Mouse (Mus musculus): ENCODE data around the gene Slc36a4.

DNA sequence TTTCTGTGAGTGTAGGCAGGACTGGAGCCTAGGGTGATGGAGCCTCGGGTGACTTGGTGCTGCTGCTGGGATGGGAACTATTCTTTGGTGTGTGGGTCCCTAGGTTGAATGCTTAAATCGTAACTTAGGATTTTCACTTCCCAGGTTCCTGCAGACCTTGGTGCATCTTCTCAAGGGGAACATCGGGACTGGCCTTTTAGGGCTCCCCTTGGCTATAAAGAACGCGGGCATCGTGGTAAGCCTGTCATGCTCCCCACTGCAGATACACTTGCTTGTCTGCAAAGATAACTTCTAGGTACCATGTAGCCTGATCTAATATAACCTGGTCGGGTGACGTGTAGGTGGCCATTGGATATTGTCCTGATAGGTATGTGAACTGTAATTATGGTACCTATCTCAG is 11.0 kb downstream of the Slc36a4 start:
- no peak for TF ChIP-seq CTCF (IDR thresholded peaks at IDR 0.05)
- TF ChIP-seq POLR2A (IDR thresholded peaks at IDR 0.05; ENCODE audit: insufficient read depth, low read depth, low read length), result no peak
- no peak for TF ChIP-seq EP300 (IDR thresholded peaks at IDR 0.05; ENCODE audit: insufficient read depth, low read depth, low read length)

Measured in heart, adult 2 months (tissue).